Mouse (Mus musculus) small intestine, adult 2 months (tissue): Measurements from ENCODE around the gene 9130019O22Rik. TPM values are rescaled to one million over a fixed set of nuclear protein-coding genes. Genes with fewer than 3 reads are reported as not detected.

Source experiments
- H3K27ac ChIP-seq: fragments of 200-500 bp; 2 replicates; pipeline ENCODE4 v1.5.1; 2012; ENCODE audit warnings: low read depth, low read length, control low read depth, inconsistent platforms; ENCODE audit not compliant: insufficient read depth
- H3K27me3 ChIP-seq: fragments of 200-500 bp; 2 replicates; pipeline ENCODE4 v1.6.1; 2012; ENCODE audit warnings: mild to moderate bottlenecking, moderate library complexity, low read length, inconsistent platforms; ENCODE audit not compliant: control insufficient read depth, insufficient read depth
- H3K36me3 ChIP-seq: fragments of 200-500 bp; 2 replicates; pipeline ENCODE4 v1.6.1; 2012; ENCODE audit warnings: mild to moderate bottlenecking, low read length, control low read depth, inconsistent platforms; ENCODE audit not compliant: control insufficient read depth, insufficient read depth
- H3K4me1 ChIP-seq: fragments of 200-500 bp; 2 replicates; pipeline ENCODE4 v1.6.1; 2012; ENCODE audit warnings: low read length, inconsistent platforms, mixed read lengths; ENCODE audit not compliant: control insufficient read depth, insufficient read depth, insufficient read length
- H3K4me3 ChIP-seq: fragments of 200-500 bp; 2 replicates; pipeline ENCODE4 v1.5.1; 2012; ENCODE audit warnings: low read depth, mild to moderate bottlenecking, control low read depth, inconsistent platforms, low read length, moderate library complexity
- CTCF ChIP-seq: fragments of 200-500 bp; IDR thresholded peaks from 2 replicates; pipeline ENCODE4 v1.5.1; 2012; ENCODE audit warnings: low read depth, mild to moderate bottlenecking, control low read depth, inconsistent platforms, low read length, moderate library complexity, mixed read lengths; ENCODE audit not compliant: insufficient replicate concordance, insufficient read length; ENCODE audit errors: extremely low read depth
- POLR2A ChIP-seq: fragments of 200-500 bp; IDR thresholded peaks from 2 replicates; pipeline ENCODE4 v1.6.1; 2012; ENCODE audit warnings: low read depth, mild to moderate bottlenecking, control low read depth, inconsistent platforms, low read length, moderate library complexity
- WGBS: fragments of 180-500 bp; shearing (Covaris S2); methylation state at CpG from one replicate; pipeline ENCODE4 v1.1.7; 2018; 5-methylcytosine and 5-hydroxymethylcytosine counted together
- polyA plus RNA-seq: library from polyadenylated mRNA; depleted of rRNA; stranded (reverse); fragments of >200 nt; gene quantifications from 2 replicates; pipeline ENCODE4 v1.2.3, GENCODE M21; 2012

The 9130019O22Rik gene
- polyA plus RNA-seq, 1 experiment = 7.3 TPM

GRCm38 (mm10) chr7:127360265-127360664, 26.7 kb downstream of the 9130019O22Rik start:
- Histone ChIP-seq H3K36me3 (no peaks in the 10 kb centered on the region), H3K4me3 (no peak overlapping the region), H3K27me3 (no peaks in the 10 kb centered on the region), H3K4me1 (peaks cover 13% of the 10 kb centered on the region), H3K27ac (peak overlapping the region; percentile 70)
- WGBS = 24% methylated on average over 4 of the region's 4 CpGs
- TF ChIP-seq CTCF (no peak), POLR2A (no peak)

GRCm38 (mm10) chr7:127358472-127358871, 28.5 kb downstream of the 9130019O22Rik start:
- H3K27me3 ChIP-seq = no peaks in the 10 kb centered on the region
- H3K36me3 ChIP-seq = no peaks in the 10 kb centered on the region
- H3K4me1 ChIP-seq = peaks cover 12% of the 10 kb centered on the region
- 79% methylated on average over 4 of the region's 4 CpGs for WGBS
- H3K4me3 ChIP-seq = no peak overlapping the region
- H3K27ac ChIP-seq = no peak overlapping the region
- TF ChIP-seq POLR2A (no peak), CTCF (no peak)

GRCm38 (mm10) chr7:127357871-127358270, 29.1 kb downstream of the 9130019O22Rik start:
- no peak overlapping the region for H3K4me3 ChIP-seq
- H3K36me3 ChIP-seq = no peaks in the 10 kb centered on the region
- H3K27ac ChIP-seq = no peak overlapping the region
- H3K27me3 ChIP-seq = no peaks in the 10 kb centered on the region
- peaks cover 12% of the 10 kb centered on the region for H3K4me1 ChIP-seq
- WGBS = 75% methylated on average over 2 of the region's 2 CpGs
- TF ChIP-seq POLR2A (no peak), CTCF (no peak)

- Histone ChIP-seq H3K4me1 (peaks cover 7% of the 10 kb centered on the region; the same call in 1 of the 2 replicates), H3K4me3 (no peak overlapping the region), H3K27ac (no peak overlapping the region), H3K27me3 (no peaks in the 10 kb centered on the region), H3K36me3 (no peaks in the 10 kb centered on the region)
- WGBS = 33% methylated on average over 3 of the region's 3 CpGs
- TF ChIP-seq CTCF (no peak), POLR2A (no peak)
These were observed 31.2 kb downstream of the 9130019O22Rik start for GRCm38 (mm10) chr7:127355796-127356195.

GRCm38 (mm10) chr7:127351230-127352004, 35.5 kb downstream of the 9130019O22Rik start:
- Histone ChIP-seq H3K27me3 (no peaks in the 10 kb centered on the region), H3K4me1 (peaks cover 3% of the 10 kb centered on the region; the same call in 1 of the 2 replicates), H3K27ac (no peak overlapping the region), H3K36me3 (no peaks in the 10 kb centered on the region), H3K4me3 (no peak overlapping the region)
- TF ChIP-seq POLR2A (no peak), CTCF (no peak)
- WGBS = 83% methylated on average over 5 of the region's 5 CpGs

- WGBS = 12% methylated on average over 8 of the region's 8 CpGs
- TF ChIP-seq CTCF (no peak), POLR2A (no peak)
- peak overlapping the region; percentile 84 for H3K4me3 ChIP-seq
These were observed 40.3 kb downstream of the 9130019O22Rik start for GRCm38 (mm10) chr7:127346676-127347075.

GRCm38 (mm10) chr7:127345512-127346325, 41.2 kb downstream of the 9130019O22Rik start, which contains the start of gene Zfp768:
Gene Zfp768 (minus strand): TSS chr7:127345589.
- Histone ChIP-seq H3K4me3 (peak within 1 kb of the TSS; percentile 84), H3K27ac (peak within 1 kb of the TSS; percentile 96), H3K27me3 (no peaks in the 10 kb centered on the region), H3K4me1 (peaks cover 16% of the 10 kb centered on the region), H3K36me3 (peaks cover 14% of the 10 kb centered on the region)
- 1% methylated on average over 74 of the region's 76 CpGs for WGBS
- TF ChIP-seq CTCF (no peak), POLR2A (peak; percentile 84)

More at GRCm38 (mm10) chr7:127346676-127347075, 40.3 kb downstream of the 9130019O22Rik start:
- Histone ChIP-seq H3K36me3 (peaks cover 11% of the 10 kb centered on the region), H3K4me1 (peaks cover 16% of the 10 kb centered on the region), H3K27ac (peak overlapping the region; percentile 96), H3K27me3 (no peaks in the 10 kb centered on the region)
